Mouse (Mus musculus): Measurements from ENCODE around the gene Vmn1r21. TPM values are rescaled to one million over a fixed set of nuclear protein-coding genes. Genes with fewer than 3 reads are reported as not detected.
A peak's percentile ranks its signal among the peaks of the same experiment; 100 is the strongest.

The Vmn1r21 gene
- total and polyA plus RNA-seq, 3 experiments = 0.22 TPM; not detected in 2

DNA sequence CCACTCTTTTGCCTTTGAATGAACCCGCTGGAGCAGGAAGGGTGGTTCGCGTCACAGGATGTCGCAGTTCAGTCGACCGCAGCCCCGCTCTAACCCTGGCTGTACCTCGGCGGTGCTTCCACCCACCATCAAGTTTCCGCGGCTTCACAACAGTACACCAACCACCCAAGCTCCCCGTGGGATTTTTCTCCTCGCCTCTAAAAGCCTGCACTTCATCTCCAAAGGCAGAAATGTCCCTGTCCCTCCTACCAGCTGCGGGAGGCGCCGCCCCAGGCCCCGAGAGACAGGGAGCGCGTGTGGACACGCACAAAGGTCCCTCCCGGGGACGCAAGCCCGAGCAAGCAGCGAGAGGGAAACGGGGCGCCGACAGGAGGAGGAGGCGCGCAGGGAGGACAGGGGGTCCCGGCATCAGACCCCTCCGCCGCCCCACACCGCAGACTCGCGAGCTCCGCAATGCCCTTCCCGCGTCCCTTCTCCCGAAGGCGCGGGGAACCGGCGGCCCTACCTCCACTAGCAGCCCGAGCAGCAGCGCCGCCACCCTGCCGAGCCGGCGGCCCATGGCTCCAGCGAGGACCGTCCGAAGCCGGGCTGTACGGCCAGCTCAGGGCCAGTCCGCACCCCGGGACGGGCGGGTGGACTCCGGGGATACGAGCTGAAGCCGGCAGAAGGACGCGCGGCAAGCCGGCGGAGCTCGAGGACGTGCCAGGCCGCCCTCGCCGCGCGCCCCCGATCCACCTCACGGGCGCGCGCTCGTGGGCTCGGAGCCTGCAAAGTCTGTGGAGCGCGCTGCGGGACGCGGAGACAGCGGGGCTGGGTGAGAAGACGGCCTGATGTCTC lies 25.5 kb downstream of the Vmn1r21 start, which contains the start of gene Vopp1:
TSS of gene Vopp1 (minus strand) at position 738 of the 837 bp plus-strand sequence.
- TF ChIP-seq CTCF (IDR thresholded peaks at IDR 0.05; ENCODE audit: low read depth, low read length) (no peak), TAL1 (conservative IDR thresholded peaks at IDR 0.05; ENCODE audit: low read depth, low read length) (no peak), POLR2AphosphoS5 (IDR thresholded peaks at IDR 0.05; ENCODE audit: insufficient replicate concordance, low read depth, low read length) (no peak), GATA1 (IDR thresholded peaks at IDR 0.05; ENCODE audit: borderline replicate concordance, low read length) (no peak), GATA2 (IDR thresholded peaks at IDR 0.05; ENCODE audit: borderline replicate concordance, low read depth, low read length) (no peak)
- ATAC-seq (ENCODE audit: extremely low read depth, insufficient number of reproducible peaks, low FRiP score, poor library complexity, severe bottlenecking) = peak; percentile 69
- no peaks in the 10 kb centered on the region for H3K36me3 ChIP-seq (replicated peaks)
- no peaks in the 10 kb centered on the region for H3K9me3 ChIP-seq (replicated peaks)
- peaks cover 24% of the 10 kb centered on the region for H3K4me1 ChIP-seq (ENCODE audit: insufficient read depth, low read depth, low read length)
- DNase-seq (ENCODE audit: low spot score) = peak; percentile 61
- no peaks in the 10 kb centered on the region for H3K27me3 ChIP-seq (ENCODE audit: insufficient read depth, low read length)
- peak within 1 kb of the TSS; percentile 96 for H3K4me3 ChIP-seq (ENCODE audit: low read depth, low read length)

- peak overlapping the region; percentile 27; the same call in 1 of the 2 replicates for H3K4me3 ChIP-seq (ENCODE audit: low read depth, low read length)
- H3K27me3 ChIP-seq (ENCODE audit: insufficient read depth, low read length) = no peaks in the 10 kb centered on the region
- H3K9me3 ChIP-seq (replicated peaks) = no peaks in the 10 kb centered on the region
- TF ChIP-seq GATA1 (IDR thresholded peaks at IDR 0.05; ENCODE audit: borderline replicate concordance, low read length) (no peak), GATA2 (IDR thresholded peaks at IDR 0.05; ENCODE audit: borderline replicate concordance, low read depth, low read length) (no peak), POLR2AphosphoS5 (IDR thresholded peaks at IDR 0.05; ENCODE audit: insufficient replicate concordance, low read depth, low read length) (no peak), TAL1 (conservative IDR thresholded peaks at IDR 0.05; ENCODE audit: low read depth, low read length) (no peak), CTCF (IDR thresholded peaks at IDR 0.05; ENCODE audit: low read depth, low read length) (no peak)
- peaks cover 24% of the 10 kb centered on the region for H3K4me1 ChIP-seq (ENCODE audit: insufficient read depth, low read depth, low read length)
- ATAC-seq (ENCODE audit: extremely low read depth, insufficient number of reproducible peaks, low FRiP score, poor library complexity, severe bottlenecking) = no peak
- DNase-seq (ENCODE audit: low spot score) = no peak
- no peaks in the 10 kb centered on the region for H3K36me3 ChIP-seq (replicated peaks)
Measured at GRCm38 (mm10) chr6:57823461-57823860, 26.7 kb downstream of the Vmn1r21 start.

GRCm38 (mm10) chr6:57822648-57823410 lies 27.3 kb downstream of the Vmn1r21 start:
- Histone ChIP-seq H3K9me3 (replicated peaks) (no peaks in the 10 kb centered on the region), H3K36me3 (replicated peaks) (no peaks in the 10 kb centered on the region), H3K27me3 (ENCODE audit: insufficient read depth, low read length) (no peaks in the 10 kb centered on the region), H3K4me1 (ENCODE audit: insufficient read depth, low read depth, low read length) (peaks cover 24% of the 10 kb centered on the region), H3K4me3 (ENCODE audit: low read depth, low read length) (no peak overlapping the region)
- DNase-seq (ENCODE audit: low spot score) = no peak
- no peak; the same call in 1 of the 2 replicates for ATAC-seq (ENCODE audit: extremely low read depth, insufficient number of reproducible peaks, low FRiP score, poor library complexity, severe bottlenecking)
- TF ChIP-seq POLR2AphosphoS5 (IDR thresholded peaks at IDR 0.05; ENCODE audit: insufficient replicate concordance, low read depth, low read length) (no peak), CTCF (IDR thresholded peaks at IDR 0.05; ENCODE audit: low read depth, low read length) (no peak)

- no peak overlapping the region for H3K4me3 ChIP-seq (ENCODE audit: low read depth, low read length)
- H3K27me3 ChIP-seq (ENCODE audit: insufficient read depth, low read length) = no peaks in the 10 kb centered on the region
- DNase-seq (ENCODE audit: low spot score) (no peak), ATAC-seq (ENCODE audit: extremely low read depth, insufficient number of reproducible peaks, low FRiP score, poor library complexity, severe bottlenecking) (no peak)
- H3K4me1 ChIP-seq (ENCODE audit: insufficient read depth, low read depth, low read length) = peaks cover 19% of the 10 kb centered on the region
- TF ChIP-seq TAL1 (conservative IDR thresholded peaks at IDR 0.05; ENCODE audit: low read depth, low read length) = no peak
- no peak for TF ChIP-seq GATA1 (IDR thresholded peaks at IDR 0.05; ENCODE audit: borderline replicate concordance, low read length)
- no peak for TF ChIP-seq GATA2 (IDR thresholded peaks at IDR 0.05; ENCODE audit: borderline replicate concordance, low read depth, low read length)
- TF ChIP-seq POLR2AphosphoS5 (IDR thresholded peaks at IDR 0.05; ENCODE audit: insufficient replicate concordance, low read depth, low read length) = no peak
- TF ChIP-seq CTCF (IDR thresholded peaks at IDR 0.05; ENCODE audit: low read depth, low read length) = no peak
- H3K36me3 ChIP-seq (replicated peaks) = peaks cover 6% of the 10 kb centered on the region
- H3K9me3 ChIP-seq (replicated peaks) = no peaks in the 10 kb centered on the region
Measured at GRCm38 (mm10) chr6:57814436-57814940, 35.7 kb downstream of the Vmn1r21 start.

GRCm38 (mm10) chr6:57811748-57812730 lies 38.1 kb downstream of the Vmn1r21 start:
- peak; percentile 88 for ATAC-seq (ENCODE audit: extremely low read depth, insufficient number of reproducible peaks, low FRiP score, poor library complexity, severe bottlenecking)
- peaks cover 16% of the 10 kb centered on the region for H3K36me3 ChIP-seq (replicated peaks)
- DNase-seq (ENCODE audit: low spot score) = no peak
- H3K27me3 ChIP-seq (ENCODE audit: insufficient read depth, low read length) = no peaks in the 10 kb centered on the region
- TF ChIP-seq TAL1 (conservative IDR thresholded peaks at IDR 0.05; ENCODE audit: low read depth, low read length) = no peak
- H3K4me3 ChIP-seq (ENCODE audit: low read depth, low read length) = no peak overlapping the region
- peaks cover 19% of the 10 kb centered on the region for H3K4me1 ChIP-seq (ENCODE audit: insufficient read depth, low read depth, low read length)
- no peaks in the 10 kb centered on the region for H3K9me3 ChIP-seq (replicated peaks)

Data from G1E (cell line).